In the genomic region with DNA sequence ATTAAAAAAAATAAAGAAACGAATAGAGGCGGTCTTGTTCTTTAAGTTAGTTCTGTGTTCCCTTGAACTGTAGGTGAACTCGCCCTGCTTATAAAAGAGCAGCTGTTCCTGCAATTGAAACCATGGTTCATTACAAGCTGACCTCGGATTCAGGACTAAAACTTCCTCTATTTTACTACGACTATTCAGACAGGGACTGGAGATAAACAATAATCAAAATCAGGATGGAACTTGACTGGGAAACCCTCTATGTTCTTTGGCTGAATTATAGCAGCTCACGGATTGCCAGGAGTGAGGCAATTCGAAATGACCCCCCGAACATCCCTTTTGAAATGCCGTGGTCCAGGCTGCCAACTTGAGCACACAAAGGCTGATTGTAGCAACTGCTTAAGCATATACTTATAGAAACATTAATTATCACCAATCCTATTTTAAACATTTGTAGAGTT, we compare ENCODE assay signal across 15 mouse cellular contexts.
DNase-seq lines count a peak whose midpoint lies in the region; ATAC-seq and TF ChIP-seq lines count a peak whose summit lies in the region.
"Had no signal": no experiment of that assay in that cellular context is flagged by ENCODE, and none has a peak within 500 bp of the region (broad histone marks: within the 10 kb centered on the region; RNA-seq: fewer than 3 reads in every experiment).

No protein-coding gene starts in this region.

- no peak for ATAC-seq in liver, embryonic 12.5 days
- peak; percentile 59; the same call in 1 of the 2 replicates for ATAC-seq in neural tube, embryonic 13.5 days (ENCODE audit: low read depth)
- ATAC-seq: Patski had no signal

- intact Hi-C loops in gastrocnemius, postnatal 14 days (cut with DNase I; ENCODE audit: low total_unique reads), result no loop called here

- no peak for TF ChIP-seq CTCF in liver, adult 2 months (IDR thresholded peaks at IDR 0.05; ENCODE audit: low read depth, low read length)
- TF ChIP-seq CTCF in brain, embryonic 14.5 days (IDR thresholded peaks at IDR 0.05; ENCODE audit: borderline replicate concordance, extremely low read depth, insufficient read depth, insufficient read length), result no peak

- H3K36me3 ChIP-seq in liver, adult 2 months (ENCODE audit: control insufficient read depth, insufficient read depth, low read length), result no peaks in the 10 kb centered on the region
- no peaks in the 10 kb centered on the region for H3K36me3 ChIP-seq in liver, embryonic 12.5 days
- no peaks in the 10 kb centered on the region for H3K36me3 ChIP-seq in neural tube, embryonic 13.5 days
- H3K36me3 ChIP-seq: midbrain, embryonic 10.5 days had no signal

- H3K4me3 ChIP-seq in liver, adult 2 months (ENCODE audit: insufficient read depth, low read depth, low read length), result no peak overlapping the region
- H3K4me3 ChIP-seq in liver, embryonic 12.5 days, result no peak overlapping the region
- no peak overlapping the region for H3K4me3 ChIP-seq in neural tube, embryonic 13.5 days
- H3K4me3 ChIP-seq: midbrain, embryonic 10.5 days had no signal

- DNase-seq in liver, adult 2 months (ENCODE audit: extremely low read depth, low read depth, low spot score), result peak; percentile 36
- peak; percentile 41 for DNase-seq in brain, embryonic 14.5 days (ENCODE audit: low read depth)
- peak; percentile 11 for DNase-seq in forelimb bud, embryonic 11.5 days (ENCODE audit: low read depth, low spot score)
- DNase-seq in left cerebral cortex, adult 11 months (ENCODE audit: low spot score), result no peak
- no peak for DNase-seq in gastrocnemius, postnatal 14 days
- DNase-seq: cerebellum, postnatal 10 days; heart, adult 18-20 months; heart, postnatal 10 days; kidney, postnatal 4 days; right cerebral cortex, postnatal 14 days; thymus, postnatal 36 days had no signal

- no peaks in the 10 kb centered on the region for H3K4me1 ChIP-seq in liver, adult 2 months (ENCODE audit: control insufficient read depth, insufficient read depth, low read length)
- no peaks in the 10 kb centered on the region for H3K4me1 ChIP-seq in liver, embryonic 12.5 days
- peaks cover 4% of the 10 kb centered on the region for H3K4me1 ChIP-seq in neural tube, embryonic 13.5 days (replicated peaks)
- H3K4me1 ChIP-seq: midbrain, embryonic 10.5 days had no signal

- H3K27me3 ChIP-seq in liver, adult 2 months (ENCODE audit: control insufficient read depth, insufficient read depth, low read length), result no peaks in the 10 kb centered on the region
- no peaks in the 10 kb centered on the region for H3K27me3 ChIP-seq in liver, embryonic 12.5 days (replicated peaks)
- H3K27me3 ChIP-seq in neural tube, embryonic 13.5 days, result no peaks in the 10 kb centered on the region

- no peaks in the 10 kb centered on the region for H3K79me2 ChIP-seq in liver, adult 2 months (ENCODE audit: control insufficient read depth, insufficient read depth, low read length)

- no peak overlapping the region for H3K9ac ChIP-seq in liver, adult 2 months (ENCODE audit: low read depth, low read length)
- H3K9ac ChIP-seq in liver, embryonic 12.5 days, result no peak overlapping the region
- no peak overlapping the region for H3K9ac ChIP-seq in neural tube, embryonic 13.5 days

- no peak overlapping the region for H3K4me2 ChIP-seq in liver, embryonic 12.5 days
- no peak overlapping the region for H3K4me2 ChIP-seq in neural tube, embryonic 13.5 days

- 71% methylated on average over 9 of the region's 9 CpGs for WGBS in liver, adult 2 months
- 53% methylated on average over 9 of the region's 9 CpGs for WGBS in liver, embryonic 12.5 days (ENCODE audit: insufficient replicate concordance)
- 22% methylated on average over 9 of the region's 9 CpGs for WGBS in neural tube, embryonic 13.5 days

- H3K9me3 ChIP-seq in liver, embryonic 12.5 days (replicated peaks), result no peaks in the 10 kb centered on the region
- no peaks in the 10 kb centered on the region for H3K9me3 ChIP-seq in neural tube, embryonic 13.5 days
- H3K9me3 ChIP-seq: midbrain, embryonic 10.5 days had no signal

- TF ChIP-seq POLR2A in liver, adult 2 months (IDR thresholded peaks at IDR 0.05; ENCODE audit: extremely low read depth, insufficient read depth, low read length), result no peak
- no peak for TF ChIP-seq POLR2A in brain, embryonic 14.5 days (IDR thresholded peaks at IDR 0.05; ENCODE audit: borderline replicate concordance, extremely low read depth, insufficient read depth, insufficient read length, poor library complexity, severe bottlenecking)

- H3K27ac ChIP-seq in liver, adult 2 months (replicated peaks; ENCODE audit: insufficient read depth, low read depth, low read length), result no peak overlapping the region
- no peak overlapping the region for H3K27ac ChIP-seq in liver, embryonic 12.5 days
- H3K27ac ChIP-seq in neural tube, embryonic 13.5 days (replicated peaks), result no peak overlapping the region
- H3K27ac ChIP-seq: midbrain, embryonic 10.5 days had no signal

Comparison
In these comparisons a context has a peak if more than half of its experiments do, and no peak if none do; other contexts are left out.
1. DNase-seq: peak in liver, adult 2 months (single experiment), brain, embryonic 14.5 days (single experiment) and forelimb bud, embryonic 11.5 days (single experiment); none in left cerebral cortex, adult 11 months (single experiment) and gastrocnemius, postnatal 14 days (single experiment).